19 mouse cellular contexts compared by ENCODE assay signal in genomic region chr1:111285916-111286315, GRCm38 (mm10).
DNase-seq lines count a peak whose midpoint lies in the region; ATAC-seq lines count a peak whose summit lies in the region.
"Had no signal": no experiment of that assay in that cellular context is flagged by ENCODE, and none has a peak within 500 bp of the region (broad histone marks: within the 10 kb centered on the region; RNA-seq: fewer than 3 reads in every experiment).

No protein-coding gene starts in this region.

- no peak overlapping the region for H3K9ac ChIP-seq in hindbrain, embryonic 15.5 days
- no peak overlapping the region for H3K9ac ChIP-seq in neural tube, embryonic 13.5 days
- H3K9ac ChIP-seq: heart, embryonic 12.5 days; limb, embryonic 15.5 days; liver, embryonic 15.5 days; midbrain, embryonic 13.5 days had no signal

- no peak overlapping the region for H3K4me2 ChIP-seq in hindbrain, embryonic 15.5 days
- no peak overlapping the region for H3K4me2 ChIP-seq in neural tube, embryonic 13.5 days
- H3K4me2 ChIP-seq: heart, embryonic 12.5 days; limb, embryonic 15.5 days; liver, embryonic 15.5 days; midbrain, embryonic 13.5 days had no signal

- H3K27me3 ChIP-seq in hindbrain, embryonic 15.5 days = no peaks in the 10 kb centered on the region
- no peaks in the 10 kb centered on the region for H3K27me3 ChIP-seq in hindbrain, embryonic 10.5 days (ENCODE audit: insufficient read depth, poor library complexity, severe bottlenecking)
- H3K27me3 ChIP-seq in neural tube, embryonic 13.5 days = no peaks in the 10 kb centered on the region
- H3K27me3 ChIP-seq: heart, embryonic 12.5 days; limb, embryonic 15.5 days; liver, embryonic 15.5 days; midbrain, embryonic 13.5 days had no signal

- 55% methylated on average over 3 of the region's 3 CpGs for WGBS in hindbrain, embryonic 15.5 days
- 87% methylated on average over 3 of the region's 3 CpGs for WGBS in hindbrain, embryonic 10.5 days
- 67% methylated on average over 3 of the region's 3 CpGs for WGBS in neural tube, embryonic 13.5 days

- H3K9me3 ChIP-seq in hindbrain, embryonic 15.5 days = no peaks in the 10 kb centered on the region
- no peaks in the 10 kb centered on the region for H3K9me3 ChIP-seq in hindbrain, embryonic 10.5 days
- H3K9me3 ChIP-seq in neural tube, embryonic 13.5 days = no peaks in the 10 kb centered on the region
- H3K9me3 ChIP-seq: embryonic facial prominence, embryonic 10.5 days; heart, embryonic 12.5 days; limb, embryonic 15.5 days; liver, embryonic 15.5 days; midbrain, embryonic 13.5 days had no signal

- H3K4me3 ChIP-seq in hindbrain, embryonic 15.5 days = no peak overlapping the region
- H3K4me3 ChIP-seq in hindbrain, embryonic 10.5 days = no peak overlapping the region
- no peak overlapping the region for H3K4me3 ChIP-seq in neural tube, embryonic 13.5 days
- H3K4me3 ChIP-seq: embryonic facial prominence, embryonic 10.5 days; heart, embryonic 12.5 days; limb, embryonic 15.5 days; liver, embryonic 15.5 days; midbrain, embryonic 13.5 days had no signal

- no peak for ATAC-seq in cerebellum, adult (ENCODE audit: insufficient number of reproducible peaks, low FRiP score, low TSS enrichment)
- peak; percentile 69; the same call in 1 of the 2 replicates for ATAC-seq in hindbrain, embryonic 15.5 days (ENCODE audit: low FRiP score, low read depth)
- ATAC-seq in neural tube, embryonic 13.5 days (ENCODE audit: low read depth) = no peak
- ATAC-seq: activated CD4-positive, CD25-positive, alpha-beta regulatory T cell, adult 4 months; midbrain, embryonic 13.5 days had no signal

- peak; percentile 56 to 59 for DNase-seq in cerebellum, postnatal 10 days
- DNase-seq in hindbrain, embryonic 10.5 days (ENCODE audit: low spot score) = no peak
- no peak for DNase-seq in neural tube, embryonic 10.5 days (ENCODE audit: extremely low spot score, low spot score)
- no peak for DNase-seq in adrenal gland, postnatal 4 days (ENCODE audit: low spot score in 2 of 2)
- no peak for DNase-seq in thymus, postnatal 4 days
- DNase-seq: adrenal gland, postnatal 10 days; cerebellum, adult 18-20 months; heart, postnatal 14 days; kidney, adult 8-10 months; lung, postnatal 10 days had no signal

- no peaks in the 10 kb centered on the region for H3K4me1 ChIP-seq in hindbrain, embryonic 15.5 days (replicated peaks)
- H3K4me1 ChIP-seq in hindbrain, embryonic 10.5 days (replicated peaks) = no peaks in the 10 kb centered on the region
- H3K4me1 ChIP-seq in neural tube, embryonic 13.5 days (replicated peaks) = no peaks in the 10 kb centered on the region
- H3K4me1 ChIP-seq: embryonic facial prominence, embryonic 10.5 days; heart, embryonic 12.5 days; liver, embryonic 15.5 days; midbrain, embryonic 13.5 days had no signal

- no peak overlapping the region for H3K27ac ChIP-seq in hindbrain, embryonic 15.5 days (replicated peaks)
- H3K27ac ChIP-seq in hindbrain, embryonic 10.5 days = no peak overlapping the region
- 0 out of 2 replicates have a peak overlapping the region, but pooled peaks have one; percentile 38 for H3K27ac ChIP-seq in neural tube, embryonic 13.5 days (replicated peaks)
- H3K27ac ChIP-seq: embryonic facial prominence, embryonic 10.5 days; limb, embryonic 15.5 days; liver, embryonic 15.5 days; midbrain, embryonic 13.5 days had no signal

- no peaks in the 10 kb centered on the region for H3K36me3 ChIP-seq in hindbrain, embryonic 15.5 days
- H3K36me3 ChIP-seq in hindbrain, embryonic 10.5 days = no peaks in the 10 kb centered on the region
- H3K36me3 ChIP-seq in neural tube, embryonic 13.5 days = no peaks in the 10 kb centered on the region
- H3K36me3 ChIP-seq: embryonic facial prominence, embryonic 10.5 days; heart, embryonic 12.5 days; limb, embryonic 15.5 days; liver, embryonic 15.5 days; midbrain, embryonic 13.5 days had no signal

Comparison
In these comparisons a context has a peak if more than half of its experiments do, and no peak if none do; other contexts are left out.
1. DNase-seq: peak in cerebellum, postnatal 10 days (2 of 2); none in hindbrain, embryonic 10.5 days (single experiment), neural tube, embryonic 10.5 days (single experiment), adrenal gland, postnatal 4 days (0 of 2) and thymus, postnatal 4 days (single experiment).